Mouse (Mus musculus): Measurements from ENCODE around the gene Myog. TPM values are rescaled to one million over a fixed set of nuclear protein-coding genes. Genes with fewer than 3 reads are reported as not detected.

Gene Myog
- total and polyA plus RNA-seq, 2 experiments from 2014 or later = 0.11 TPM; not detected in 1

DNA sequence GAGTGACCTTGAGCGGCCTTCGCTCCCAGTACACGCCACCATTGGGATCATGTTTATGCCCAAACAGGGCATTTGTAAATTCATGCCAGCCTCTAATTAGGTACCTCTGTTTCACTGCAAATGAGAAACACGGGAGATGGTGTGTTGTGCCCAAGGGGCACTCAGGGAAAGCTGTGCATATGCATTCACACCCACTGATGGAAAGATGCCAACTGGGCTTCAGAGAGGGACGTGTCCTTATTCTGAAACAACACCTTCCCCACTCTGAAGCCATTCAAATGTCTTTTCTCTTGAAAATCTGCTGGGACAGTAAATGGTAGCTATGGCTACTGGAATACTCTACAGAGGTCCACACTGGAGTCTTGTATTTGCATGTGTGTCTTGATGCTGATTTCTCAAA is 28.5 kb downstream of the Myog start:
- H3K4me3 ChIP-seq (ENCODE audit: low read depth, low read length) = no peak overlapping the region
- no peaks in the 10 kb centered on the region for H3K4me1 ChIP-seq (ENCODE audit: insufficient read depth, low read length)
- H3K27me3 ChIP-seq (ENCODE audit: insufficient read depth, low read length) = no peaks in the 10 kb centered on the region
- H3K4me2 ChIP-seq (ENCODE audit: low read depth, low read length, poor library complexity, severe bottlenecking) = no peak overlapping the region
- TF ChIP-seq CTCF (IDR thresholded peaks at IDR 0.05) = no peak
- 74% methylated on average over 5 of the region's 5 CpGs for WGBS
- H3K9me3 ChIP-seq (ENCODE audit: low read length) = no peaks in the 10 kb centered on the region
- peaks cover 43% of the 10 kb centered on the region for H3K36me3 ChIP-seq (ENCODE audit: insufficient read depth, low read length)
- no peak overlapping the region for H3K9ac ChIP-seq (replicated peaks; ENCODE audit: low read length, poor library complexity, severe bottlenecking)
- H3K27ac ChIP-seq (ENCODE audit: low read depth, low read length) = no peak overlapping the region
- no peak for DNase-seq (ENCODE audit: low spot score)
- no peak for ATAC-seq (ENCODE audit: low FRiP score)

- Histone ChIP-seq H3K4me2 (ENCODE audit: low read depth, low read length, poor library complexity, severe bottlenecking) (no peak overlapping the region), H3K9ac (replicated peaks; ENCODE audit: low read length, poor library complexity, severe bottlenecking) (no peak overlapping the region), H3K27me3 (ENCODE audit: insufficient read depth, low read length) (no peaks in the 10 kb centered on the region), H3K4me3 (ENCODE audit: low read depth, low read length) (no peak overlapping the region), H3K9me3 (ENCODE audit: low read length) (no peaks in the 10 kb centered on the region), H3K36me3 (ENCODE audit: insufficient read depth, low read length) (peaks cover 45% of the 10 kb centered on the region), H3K4me1 (ENCODE audit: insufficient read depth, low read length) (no peaks in the 10 kb centered on the region), H3K27ac (ENCODE audit: low read depth, low read length) (no peak overlapping the region)
- TF ChIP-seq CTCF (IDR thresholded peaks at IDR 0.05) = no peak
- 56% methylated on average over 14 of the region's 14 CpGs for WGBS
- no peak for ATAC-seq (ENCODE audit: low FRiP score)
- DNase-seq (ENCODE audit: low spot score) = no peak
Measured at GRCm38 (mm10) chr1:134320691-134321301, 31.0 kb downstream of the Myog start.

DNA sequence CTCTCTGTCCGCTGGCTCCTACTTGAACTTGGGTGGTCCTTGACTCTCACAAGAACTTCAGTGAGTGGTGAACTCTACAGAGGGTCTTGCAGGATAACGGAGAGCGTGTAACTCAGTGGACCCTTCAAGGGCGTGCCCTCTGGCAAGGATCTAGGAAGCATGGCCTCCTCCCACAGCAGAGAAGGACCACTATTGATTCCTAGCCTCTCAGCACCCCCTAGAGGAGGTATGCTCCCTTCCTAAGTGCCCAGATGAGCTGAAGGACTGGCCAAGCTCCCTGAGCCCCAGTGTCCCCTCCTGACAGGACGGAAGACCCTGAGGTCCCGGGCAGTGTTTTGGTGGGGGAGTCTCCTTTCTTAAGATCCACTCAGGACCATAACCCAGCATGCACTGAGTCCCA is 32.8 kb downstream of the Myog start:
- DNase-seq (ENCODE audit: low spot score) (peak; percentile 44), ATAC-seq (ENCODE audit: low FRiP score) (no peak)
- Histone ChIP-seq H3K27ac (ENCODE audit: low read depth, low read length) (no peak overlapping the region), H3K9ac (replicated peaks; ENCODE audit: low read length, poor library complexity, severe bottlenecking) (no peak overlapping the region), H3K27me3 (ENCODE audit: insufficient read depth, low read length) (no peaks in the 10 kb centered on the region), H3K4me3 (ENCODE audit: low read depth, low read length) (no peak overlapping the region), H3K36me3 (ENCODE audit: insufficient read depth, low read length) (peaks cover 42% of the 10 kb centered on the region), H3K4me1 (ENCODE audit: insufficient read depth, low read length) (no peaks in the 10 kb centered on the region), H3K9me3 (ENCODE audit: low read length) (no peaks in the 10 kb centered on the region), H3K4me2 (ENCODE audit: low read depth, low read length, poor library complexity, severe bottlenecking) (no peak overlapping the region)
- TF ChIP-seq CTCF (IDR thresholded peaks at IDR 0.05) = peak; percentile 55
- WGBS = 91% methylated on average over 6 of the region's 6 CpGs

DNA sequence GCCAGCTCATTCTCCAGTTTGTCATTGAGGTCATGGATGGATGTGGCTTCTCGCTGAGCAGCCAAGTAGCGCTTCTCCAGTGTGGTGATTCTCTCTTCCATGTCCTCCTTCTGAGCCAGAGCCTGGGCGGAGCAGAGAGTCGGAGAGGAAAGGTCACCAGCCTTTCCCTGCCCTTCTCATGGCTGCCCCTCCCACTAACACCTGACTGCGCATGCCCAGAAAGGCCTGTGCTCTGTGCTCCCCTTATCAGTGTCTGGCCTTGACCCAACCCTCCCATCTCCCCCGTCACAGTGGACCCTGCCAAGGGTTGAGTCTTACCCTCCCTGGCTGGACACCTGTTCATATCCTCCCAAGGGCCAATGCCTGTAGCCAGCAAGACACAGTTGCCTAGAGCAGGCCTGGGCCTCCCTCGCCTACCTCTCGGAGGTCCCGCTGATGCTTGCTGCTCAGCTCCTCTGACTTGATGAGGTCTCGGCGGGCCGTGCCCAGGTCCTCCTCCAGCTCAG is 37.1 kb downstream of the Myog start:
- H3K4me3 ChIP-seq (ENCODE audit: low read depth, low read length) = no peak overlapping the region
- WGBS = 91% methylated on average over 12 of the region's 12 CpGs
- no peak overlapping the region for H3K9ac ChIP-seq (replicated peaks; ENCODE audit: low read length, poor library complexity, severe bottlenecking)

DNA sequence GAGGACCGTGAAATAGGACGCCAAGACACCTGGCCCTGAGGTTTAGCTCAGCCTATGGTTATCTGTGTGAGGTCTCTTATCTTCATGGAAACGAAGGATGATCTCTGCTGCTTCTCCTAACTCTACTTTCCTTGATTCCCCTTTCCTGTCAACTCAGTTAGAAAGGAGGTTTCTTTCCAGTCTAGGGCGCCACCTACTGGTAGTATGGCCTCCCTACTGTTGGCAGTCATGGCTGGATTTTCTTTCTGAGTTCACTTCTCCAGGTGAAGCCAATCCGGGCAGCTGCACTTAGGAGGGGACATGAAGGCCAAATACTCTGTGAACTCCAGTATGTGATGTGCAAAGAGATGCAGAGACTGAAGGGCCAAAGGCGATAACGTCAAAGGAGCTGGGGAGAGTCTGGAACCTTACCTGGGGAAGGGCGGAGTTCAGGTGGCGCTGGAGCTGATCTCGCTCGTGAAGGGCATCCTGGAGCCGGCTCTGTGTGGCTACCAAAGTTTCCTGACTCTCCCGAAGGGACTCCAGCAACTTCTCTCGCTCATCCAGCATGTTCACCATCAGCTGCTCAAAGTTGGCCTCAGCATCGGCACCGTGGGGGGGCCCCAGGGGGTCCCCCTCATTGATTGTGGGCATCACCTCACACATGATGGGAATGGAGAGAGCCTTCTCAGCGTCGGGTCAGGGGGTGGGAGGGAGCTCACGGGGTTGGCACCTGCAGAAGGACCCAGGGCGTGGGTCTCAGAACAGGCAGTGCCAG is 42.3 kb downstream of the Myog start:
- no peak overlapping the region for H3K4me3 ChIP-seq (ENCODE audit: low read depth, low read length)
- WGBS = 59% methylated on average over 20 of the region's 20 CpGs
- no peaks in the 10 kb centered on the region for H3K9me3 ChIP-seq (ENCODE audit: low read length)
- no peak overlapping the region; the same call in 1 of the 2 replicates for H3K4me2 ChIP-seq (ENCODE audit: low read depth, low read length, poor library complexity, severe bottlenecking)
- H3K9ac ChIP-seq (replicated peaks; ENCODE audit: low read length, poor library complexity, severe bottlenecking) = no peak overlapping the region
- no peaks in the 10 kb centered on the region for H3K27me3 ChIP-seq (ENCODE audit: insufficient read depth, low read length)
- DNase-seq (ENCODE audit: low spot score) (peak; percentile 87), ATAC-seq (ENCODE audit: low FRiP score) (no peak)
- TF ChIP-seq CTCF (IDR thresholded peaks at IDR 0.05) = peak; percentile 98
- H3K36me3 ChIP-seq (ENCODE audit: insufficient read depth, low read length) = peaks cover 13% of the 10 kb centered on the region; the same call in 1 of the 2 replicates
- peaks cover 3% of the 10 kb centered on the region; the same call in 1 of the 2 replicates for H3K4me1 ChIP-seq (ENCODE audit: insufficient read depth, low read length)
- no peak overlapping the region for H3K27ac ChIP-seq (ENCODE audit: low read depth, low read length)

More for the DNA sequence above, 37.1 kb downstream of the Myog start:
- no peak for TF ChIP-seq CTCF (IDR thresholded peaks at IDR 0.05)
- DNase-seq (ENCODE audit: low spot score) = no peak
- ATAC-seq (ENCODE audit: low FRiP score) = no peak
- Histone ChIP-seq H3K36me3 (ENCODE audit: insufficient read depth, low read length) (peaks cover 38% of the 10 kb centered on the region), H3K4me2 (ENCODE audit: low read depth, low read length, poor library complexity, severe bottlenecking) (no peak overlapping the region), H3K27me3 (ENCODE audit: insufficient read depth, low read length) (no peaks in the 10 kb centered on the region), H3K27ac (ENCODE audit: low read depth, low read length) (no peak overlapping the region), H3K4me1 (ENCODE audit: insufficient read depth, low read length) (no peaks in the 10 kb centered on the region), H3K9me3 (ENCODE audit: low read length) (no peaks in the 10 kb centered on the region)

DNA sequence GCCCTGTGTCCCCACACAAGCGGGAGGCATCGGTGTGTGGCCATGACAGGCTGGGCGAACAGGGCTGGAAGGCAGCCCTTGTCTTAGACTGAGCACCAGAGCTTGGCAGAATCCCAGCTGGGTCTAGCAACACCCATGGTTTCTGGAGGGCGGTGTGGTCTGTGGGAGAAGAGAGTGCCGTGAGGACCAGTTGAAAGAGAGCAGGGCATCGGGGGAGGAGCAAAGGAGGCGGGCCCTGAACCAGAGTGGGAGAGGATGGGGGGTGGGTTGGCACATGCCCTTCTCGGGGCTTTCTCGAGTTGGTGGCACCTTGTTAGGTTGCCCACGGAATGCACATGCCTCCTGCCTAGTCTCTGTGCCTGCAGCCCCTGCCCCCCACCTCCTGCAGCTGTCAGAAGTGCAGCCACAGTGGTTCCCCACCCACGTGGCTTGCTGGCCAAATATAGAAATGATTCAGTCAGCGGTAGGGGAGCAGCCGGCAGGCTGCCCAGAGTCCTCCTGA is 43.0 kb downstream of the Myog start, which contains the start of gene Ppfia4:
Ppfia4 (minus strand) TSS at position 159 of the 502 bp plus-strand sequence.
- no peak for TF ChIP-seq CTCF (IDR thresholded peaks at IDR 0.05)
- 59% methylated on average over 12 of the region's 13 CpGs for WGBS

More for the DNA sequence above, 43.0 kb downstream of the Myog start, which contains the start of gene Ppfia4:
- Histone ChIP-seq H3K4me2 (ENCODE audit: low read depth, low read length, poor library complexity, severe bottlenecking) (no peak within 1 kb of the TSS; the same call in 1 of the 2 replicates), H3K27ac (ENCODE audit: low read depth, low read length) (no peak within 1 kb of the TSS), H3K36me3 (ENCODE audit: insufficient read depth, low read length) (peaks cover 10% of the 10 kb centered on the region; the same call in 1 of the 2 replicates), H3K4me3 (ENCODE audit: low read depth, low read length) (no peak within 1 kb of the TSS), H3K9ac (replicated peaks; ENCODE audit: low read length, poor library complexity, severe bottlenecking) (no peak within 1 kb of the TSS), H3K9me3 (ENCODE audit: low read length) (no peaks in the 10 kb centered on the region), H3K4me1 (ENCODE audit: insufficient read depth, low read length) (peaks cover 3% of the 10 kb centered on the region; the same call in 1 of the 2 replicates), H3K27me3 (ENCODE audit: insufficient read depth, low read length) (no peaks in the 10 kb centered on the region)
- peak; percentile 85 for DNase-seq (ENCODE audit: low spot score)
- ATAC-seq (ENCODE audit: low FRiP score) = peak; percentile 55; the same call in 1 of the 2 replicates
